Mouse (Mus musculus): ENCODE results near the gene Eif3f. TPM values are rescaled to one million over a fixed set of nuclear protein-coding genes. Genes with fewer than 3 reads are reported as not detected.

Eif3f gene
- total and polyA plus RNA-seq, 2 experiments from 2014 or later = 79.1 to 127 TPM

DNA sequence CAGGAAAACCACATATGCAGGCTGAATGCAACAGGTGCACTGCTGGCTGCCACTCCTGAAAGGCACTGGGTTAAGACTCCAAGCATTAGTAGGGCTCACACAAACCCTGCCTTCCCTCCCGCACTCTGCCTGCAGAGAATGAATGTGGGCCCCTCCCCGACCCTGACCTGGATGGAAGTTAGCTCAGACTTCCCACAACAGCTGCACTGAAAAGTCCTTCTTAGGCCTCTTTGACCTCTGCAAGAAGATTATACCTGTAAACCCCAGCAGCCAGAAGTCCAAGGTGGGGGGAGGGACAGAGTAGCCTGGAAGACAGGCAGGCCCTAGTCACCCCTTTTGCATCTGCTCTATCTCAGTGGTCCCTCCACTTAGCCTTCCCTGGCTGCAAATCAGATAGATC is 15.1 kb downstream of the Eif3f start:
- H3K36me3 ChIP-seq (ENCODE audit: insufficient read depth, low read length) = peaks cover 5% of the 10 kb centered on the region; the same call in 1 of the 2 replicates
- no peak overlapping the region for H3K4me3 ChIP-seq (ENCODE audit: low read length)
- no peak for DNase-seq (ENCODE audit: low spot score)
- H3K27me3 ChIP-seq (ENCODE audit: insufficient read depth, low read length) = 0 out of 2 replicates have a peak, but pooled peaks cover 4% of the 10 kb centered on the region
- ATAC-seq = no peak
- TF ChIP-seq CTCF (IDR thresholded peaks at IDR 0.05; ENCODE audit: low read depth) = no peak
- no peak overlapping the region for H3K9ac ChIP-seq (replicated peaks; ENCODE audit: low read length)
- H3K9me3 ChIP-seq (ENCODE audit: low read length) = no peaks in the 10 kb centered on the region
- 55% methylated on average over 2 of the region's 2 CpGs for WGBS
- H3K4me2 ChIP-seq (ENCODE audit: low read depth, low read length) = no peak overlapping the region
- H3K4me1 ChIP-seq (ENCODE audit: insufficient read depth, low read length) = no peaks in the 10 kb centered on the region
- no peak overlapping the region for H3K27ac ChIP-seq

DNA sequence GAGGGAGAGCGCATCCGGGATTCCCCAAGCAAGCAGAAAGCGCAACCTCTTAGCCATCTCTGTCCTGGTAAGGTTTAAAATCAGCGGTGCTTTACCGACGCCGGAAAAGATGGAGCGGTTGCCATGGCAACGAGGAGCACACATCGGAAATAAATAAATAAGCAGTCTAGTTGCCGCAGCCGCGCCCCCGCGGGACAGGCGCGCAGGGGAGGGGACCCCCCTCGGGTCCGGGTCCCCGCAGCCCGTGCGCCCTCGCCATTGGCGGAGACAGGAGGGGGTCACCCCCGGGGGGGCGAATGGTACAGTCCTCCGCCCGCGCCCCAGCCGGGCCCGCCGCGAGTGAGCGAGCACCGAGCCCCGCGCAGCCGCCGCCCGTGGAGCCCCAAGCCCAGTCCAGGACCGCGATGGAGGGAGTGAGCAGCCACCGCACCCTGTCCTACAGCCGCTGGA is 16.1 kb downstream of the Eif3f start, which contains the start of gene Tub:
Gene Tub, plus strand, starts transcription at position 27 of the 450 bp plus-strand sequence.
- H3K9me3 ChIP-seq (ENCODE audit: low read length) = no peaks in the 10 kb centered on the region
- peak within 1 kb of the TSS; percentile 64 for H3K9ac ChIP-seq (replicated peaks; ENCODE audit: low read length)
- TF ChIP-seq CTCF (IDR thresholded peaks at IDR 0.05; ENCODE audit: low read depth) = no peak
- ATAC-seq (peak; percentile 83), DNase-seq (ENCODE audit: low spot score) (peak; percentile 91)
- H3K4me2 ChIP-seq (ENCODE audit: low read depth, low read length) = peak within 1 kb of the TSS; percentile 83
- peaks cover 5% of the 10 kb centered on the region; the same call in 1 of the 2 replicates for H3K36me3 ChIP-seq (ENCODE audit: insufficient read depth, low read length)
- H3K4me1 ChIP-seq (ENCODE audit: insufficient read depth, low read length) = no peaks in the 10 kb centered on the region
- H3K27ac ChIP-seq = peak within 1 kb of the TSS; percentile 82
- H3K27me3 ChIP-seq (ENCODE audit: insufficient read depth, low read length) = 0 out of 2 replicates have a peak, but pooled peaks cover 4% of the 10 kb centered on the region
- under 1% methylated on average over 41 of the region's 44 CpGs for WGBS
- H3K4me3 ChIP-seq (ENCODE audit: low read length) = peak within 1 kb of the TSS; percentile 68

DNA sequence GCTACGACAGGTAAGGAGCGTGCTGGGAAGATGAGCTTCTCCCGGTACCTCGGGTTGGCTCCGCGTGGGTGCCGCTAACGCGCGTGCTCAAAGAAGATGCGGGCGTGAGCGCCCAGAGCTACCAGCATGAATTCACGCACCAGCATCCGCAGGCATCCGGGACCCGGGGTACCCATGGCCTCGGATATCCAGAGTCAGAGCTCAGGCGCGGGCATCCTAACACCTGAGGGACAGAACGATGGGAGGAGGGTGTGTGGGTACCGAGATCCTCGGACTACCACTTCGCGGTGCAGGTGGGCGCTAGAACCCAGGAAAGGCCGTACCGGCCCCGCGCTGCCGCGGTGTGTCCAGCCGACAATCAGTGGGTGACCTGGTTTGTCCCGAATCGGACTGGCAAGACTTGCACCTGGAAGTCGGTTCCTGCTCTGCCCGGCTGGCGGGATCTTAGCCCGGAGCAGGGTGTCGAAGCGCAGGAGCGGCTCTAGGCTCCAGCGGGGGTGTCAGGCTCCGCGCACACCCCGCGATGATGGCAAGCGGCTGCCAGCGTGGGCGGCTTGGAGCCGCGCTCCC is 16.6 kb downstream of the Eif3f start:
- DNase-seq (ENCODE audit: low spot score) (peak; percentile 62), ATAC-seq (peak; percentile 35)
- peak overlapping the region; percentile 68 for H3K4me3 ChIP-seq (ENCODE audit: low read length)
- H3K4me1 ChIP-seq (ENCODE audit: insufficient read depth, low read length) = no peaks in the 10 kb centered on the region
- H3K36me3 ChIP-seq (ENCODE audit: insufficient read depth, low read length) = peaks cover 3% of the 10 kb centered on the region; the same call in 1 of the 2 replicates
- peak overlapping the region; percentile 82 for H3K27ac ChIP-seq
- H3K9me3 ChIP-seq (ENCODE audit: low read length) = no peaks in the 10 kb centered on the region
- 1% methylated on average over 52 of the region's 52 CpGs for WGBS
- peak overlapping the region; percentile 83 for H3K4me2 ChIP-seq (ENCODE audit: low read depth, low read length)
- no peak for TF ChIP-seq CTCF (IDR thresholded peaks at IDR 0.05; ENCODE audit: low read depth)
- H3K27me3 ChIP-seq (ENCODE audit: insufficient read depth, low read length) = 0 out of 2 replicates have a peak, but pooled peaks cover 4% of the 10 kb centered on the region
- peak overlapping the region; percentile 64 for H3K9ac ChIP-seq (replicated peaks; ENCODE audit: low read length)

DNA sequence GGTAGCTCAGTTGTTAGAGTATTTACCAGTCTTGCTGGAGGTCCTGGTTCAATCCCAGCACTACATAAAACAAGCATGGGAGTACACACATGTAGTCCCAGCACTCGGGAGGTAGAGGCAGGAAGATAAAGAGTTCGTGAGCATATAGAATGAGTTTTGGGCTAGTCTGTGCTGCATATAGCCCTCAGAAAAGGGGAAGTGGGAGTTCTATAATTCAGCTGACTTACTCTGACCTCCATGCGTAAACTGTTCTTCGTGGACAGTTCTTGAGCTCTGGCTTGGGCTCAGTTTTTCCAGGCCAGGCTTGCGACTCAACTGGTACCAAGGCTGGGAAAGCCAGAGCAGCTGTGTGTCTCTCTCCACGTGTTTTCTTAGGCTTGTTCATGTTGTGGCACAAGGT is 18.6 kb downstream of the Eif3f start:
- ATAC-seq = no peak
- Histone ChIP-seq H3K4me1 (ENCODE audit: insufficient read depth, low read length) (no peaks in the 10 kb centered on the region), H3K4me3 (ENCODE audit: low read length) (no peak overlapping the region), H3K9ac (replicated peaks; ENCODE audit: low read length) (no peak overlapping the region), H3K27me3 (ENCODE audit: insufficient read depth, low read length) (0 out of 2 replicates have a peak, but pooled peaks cover 4% of the 10 kb centered on the region), H3K27ac (no peak overlapping the region), H3K36me3 (ENCODE audit: insufficient read depth, low read length) (no peaks in the 10 kb centered on the region), H3K9me3 (ENCODE audit: low read length) (no peaks in the 10 kb centered on the region), H3K4me2 (ENCODE audit: low read depth, low read length) (no peak overlapping the region)
- no peak for DNase-seq (ENCODE audit: low spot score)
- TF ChIP-seq CTCF (IDR thresholded peaks at IDR 0.05; ENCODE audit: low read depth) = no peak
- WGBS = 84% methylated on average over 6 of the region's 6 CpGs

DNA sequence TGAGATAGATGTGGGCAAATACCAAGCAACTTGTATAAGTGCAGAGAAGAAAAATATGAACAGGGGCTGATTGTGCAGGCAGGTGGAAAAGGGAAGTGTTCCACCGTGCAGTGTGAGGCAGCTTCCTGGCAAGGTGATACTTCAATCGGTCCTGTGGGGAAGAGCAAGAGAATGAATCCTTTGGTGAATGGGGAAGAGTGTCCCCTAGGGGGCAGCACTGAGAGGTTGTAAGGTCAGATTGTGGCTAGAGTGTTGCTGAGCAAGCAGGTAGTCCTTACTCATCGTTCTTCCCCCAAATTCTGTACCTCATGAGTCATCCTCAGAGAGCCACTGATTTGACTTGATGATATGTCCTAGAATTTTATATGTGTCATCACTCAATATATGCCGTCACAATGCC is 20.0 kb downstream of the Eif3f start:
- peak; percentile 57 for DNase-seq (ENCODE audit: low spot score)
- WGBS = 67% methylated on average over 4 of the region's 4 CpGs

DNA sequence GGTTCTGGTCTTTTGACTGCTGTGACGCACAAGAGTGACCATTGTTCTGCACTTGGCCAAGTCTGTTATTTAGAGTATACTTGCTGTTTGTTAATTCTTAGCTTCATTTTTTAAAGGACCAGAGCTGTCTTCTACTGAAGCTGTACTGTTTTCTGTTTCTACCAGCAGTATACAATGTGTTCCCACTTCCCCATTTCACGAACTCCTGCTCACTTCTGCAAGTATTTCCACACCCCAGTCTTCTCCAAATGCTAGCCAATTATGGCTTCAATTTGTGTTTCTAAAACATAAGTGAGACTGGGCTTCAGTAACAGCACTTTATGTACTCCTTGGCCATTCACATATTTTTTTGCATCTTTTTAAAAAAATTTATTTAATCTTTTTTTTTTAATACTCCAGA is 23.5 kb downstream of the Eif3f start:
- no peaks in the 10 kb centered on the region for H3K4me1 ChIP-seq (ENCODE audit: insufficient read depth, low read length)
- no peaks in the 10 kb centered on the region for H3K9me3 ChIP-seq (ENCODE audit: low read length)
- H3K4me3 ChIP-seq (ENCODE audit: low read length) = no peak overlapping the region
- H3K27me3 ChIP-seq (ENCODE audit: insufficient read depth, low read length) = no peaks in the 10 kb centered on the region
- H3K36me3 ChIP-seq (ENCODE audit: insufficient read depth, low read length) = no peaks in the 10 kb centered on the region
- no peak overlapping the region for H3K4me2 ChIP-seq (ENCODE audit: low read depth, low read length)
- H3K27ac ChIP-seq = no peak overlapping the region
- no peak overlapping the region for H3K9ac ChIP-seq (replicated peaks; ENCODE audit: low read length)
- ATAC-seq = no peak
- DNase-seq (ENCODE audit: low spot score) = no peak
- TF ChIP-seq CTCF (IDR thresholded peaks at IDR 0.05; ENCODE audit: low read depth) = no peak
- WGBS = 73% methylated on average over 2 of the region's 2 CpGs

More for the DNA sequence above, 20.0 kb downstream of the Eif3f start:
- Histone ChIP-seq H3K27me3 (ENCODE audit: insufficient read depth, low read length) (0 out of 2 replicates have a peak, but pooled peaks cover 4% of the 10 kb centered on the region), H3K4me1 (ENCODE audit: insufficient read depth, low read length) (no peaks in the 10 kb centered on the region), H3K36me3 (ENCODE audit: insufficient read depth, low read length) (no peaks in the 10 kb centered on the region), H3K4me3 (ENCODE audit: low read length) (no peak overlapping the region), H3K9ac (replicated peaks; ENCODE audit: low read length) (no peak overlapping the region), H3K9me3 (ENCODE audit: low read length) (no peaks in the 10 kb centered on the region), H3K4me2 (ENCODE audit: low read depth, low read length) (no peak overlapping the region), H3K27ac (no peak overlapping the region)
- peak; percentile 67 for TF ChIP-seq CTCF (IDR thresholded peaks at IDR 0.05; ENCODE audit: low read depth)
- no peak for ATAC-seq

DNA sequence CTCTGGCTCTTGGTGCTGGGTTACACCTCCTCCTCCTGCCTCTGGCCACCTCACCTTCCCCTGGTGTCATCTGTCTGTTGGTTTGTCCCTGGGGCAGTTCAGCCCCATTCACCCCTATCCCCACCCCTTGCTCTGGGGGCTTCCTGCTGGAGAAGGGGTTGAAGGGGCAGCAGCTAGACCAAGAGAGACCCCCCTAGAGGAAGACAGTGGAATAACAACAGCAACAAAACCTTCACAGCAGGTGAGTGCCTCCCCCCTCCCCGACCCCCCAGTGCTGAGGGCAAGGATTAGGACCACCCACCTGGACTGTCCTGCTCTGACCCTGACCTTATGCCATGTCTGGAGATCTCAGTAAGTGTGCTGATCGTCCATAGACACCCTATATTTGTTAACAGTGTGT is 31.8 kb downstream of the Eif3f start:
- DNase-seq (ENCODE audit: low spot score) (no peak), ATAC-seq (no peak)
- no peaks in the 10 kb centered on the region for H3K9me3 ChIP-seq (ENCODE audit: low read length)
- 29% methylated on average over 2 of the region's 2 CpGs for WGBS
- peaks cover 4% of the 10 kb centered on the region for H3K4me1 ChIP-seq (ENCODE audit: insufficient read depth, low read length)
- H3K36me3 ChIP-seq (ENCODE audit: insufficient read depth, low read length) = no peaks in the 10 kb centered on the region
- H3K9ac ChIP-seq (replicated peaks; ENCODE audit: low read length) = no peak overlapping the region
- H3K4me2 ChIP-seq (ENCODE audit: low read depth, low read length) = no peak overlapping the region
- H3K27ac ChIP-seq = no peak overlapping the region
- no peak overlapping the region for H3K4me3 ChIP-seq (ENCODE audit: low read length)
- no peaks in the 10 kb centered on the region for H3K27me3 ChIP-seq (ENCODE audit: insufficient read depth, low read length)
- TF ChIP-seq CTCF (IDR thresholded peaks at IDR 0.05; ENCODE audit: low read depth) = peak; percentile 55
